Mouse (Mus musculus): ENCODE data around the gene Map2.

- TF ChIP-seq CTCF (conservative IDR thresholded peaks at IDR 0.05; ENCODE audit: insufficient read depth, insufficient read length, low read depth, low read length): no peak
- TF ChIP-seq POLR2A (IDR thresholded peaks at IDR 0.05; ENCODE audit: low read depth, low read length): no peak
Observed at GRCm38 (mm10) chr1:66299376-66299775, 124.3 kb downstream of the Map2 start.

Data from kidney, adult 2 months (tissue).